Mouse (Mus musculus): Measurements from ENCODE around the gene Gm49630.
"Not testable (repeated sequence)": the region's sequence is repeated elsewhere in the genome, so short reads cannot be mapped to it uniquely, and the experiment has no call there.

Gm49630 gene

GRCm38 (mm10) chr17:7371879-7372278, at the start of gene Gm49630:
Gm49630 (minus strand) TSS chr17:7371979.
- DNase-seq (ENCODE audit: low read depth, low spot score) = not testable (repeated sequence)

GRCm38 (mm10) chr17:7420191-7420973, 48.6 kb upstream of the Gm49630 start:
- DNase-seq (ENCODE audit: low read depth, low spot score) = not testable (repeated sequence)

- not testable (repeated sequence) for DNase-seq (ENCODE audit: low read depth, low spot score)
Measured at GRCm38 (mm10) chr17:7414601-7415310, 43.0 kb upstream of the Gm49630 start.

GRCm38 (mm10) chr17:7413336-7413735, 41.6 kb upstream of the Gm49630 start:
- not testable (repeated sequence) for DNase-seq (ENCODE audit: low read depth, low spot score)

- not testable (repeated sequence) for DNase-seq (ENCODE audit: low read depth, low spot score)
Measured at GRCm38 (mm10) chr17:7399770-7400169, 28.0 kb upstream of the Gm49630 start.

DNA sequence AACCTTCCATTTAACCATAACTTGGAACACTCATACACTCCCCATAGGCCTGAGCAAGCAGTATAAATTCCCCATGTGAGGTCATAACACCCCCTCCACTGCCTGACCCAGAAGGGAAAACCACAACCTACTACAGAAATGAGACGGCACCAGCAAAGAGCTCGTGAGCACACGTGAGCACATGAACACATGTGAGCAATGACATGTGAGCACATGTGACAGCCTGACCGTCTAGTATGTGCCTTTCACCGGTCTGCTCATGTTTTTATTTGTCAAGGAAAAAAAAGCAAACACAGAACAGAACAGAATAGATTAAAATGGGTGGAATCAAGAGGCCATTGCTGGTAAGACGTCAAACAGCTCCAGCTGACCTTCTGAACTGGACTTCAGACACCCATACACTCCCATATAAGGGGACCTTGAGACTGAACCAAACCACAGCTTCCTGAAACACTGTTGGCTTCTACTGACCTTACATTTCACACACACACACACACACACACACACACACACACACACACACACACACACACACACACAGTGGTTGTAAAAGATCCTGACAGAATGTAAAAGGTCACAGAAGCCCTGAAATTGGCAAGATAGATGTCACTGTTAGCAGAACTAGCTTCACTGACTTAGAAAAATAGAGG, 26.5 kb upstream of the Gm49630 start:
- DNase-seq (ENCODE audit: low read depth, low spot score) = not testable (repeated sequence)

GRCm38 (mm10) chr17:7397079-7397478, 25.3 kb upstream of the Gm49630 start:
- not testable (repeated sequence) for DNase-seq (ENCODE audit: low read depth, low spot score)

DNA sequence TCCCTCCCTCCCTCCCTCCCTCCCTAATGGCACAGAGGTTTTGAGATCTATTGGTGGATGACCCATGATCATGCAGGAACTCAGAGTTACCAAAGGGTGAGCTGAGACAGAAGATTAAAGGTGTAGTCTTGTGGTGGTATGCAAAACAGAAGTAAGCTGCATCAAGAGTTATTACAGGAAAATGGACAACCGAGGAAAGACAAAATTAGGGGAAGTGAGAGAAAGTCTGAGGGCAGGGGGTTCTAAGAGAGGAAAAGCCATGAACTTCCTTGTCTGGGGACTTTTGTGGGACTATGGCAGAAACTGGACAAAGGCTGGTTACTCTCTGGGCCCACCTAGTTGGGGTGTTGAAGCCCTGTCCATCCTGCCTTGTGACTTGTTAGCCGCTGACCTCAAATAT, 24.5 kb upstream of the Gm49630 start:
- not testable (repeated sequence) for DNase-seq (ENCODE audit: low read depth, low spot score)

GRCm38 (mm10) chr17:7395671-7396070, 23.9 kb upstream of the Gm49630 start:
- not testable (repeated sequence) for DNase-seq (ENCODE audit: low read depth, low spot score)

- peak; percentile 41 for DNase-seq (ENCODE audit: low read depth, low spot score)
Measured at GRCm38 (mm10) chr17:7395116-7395515, 23.3 kb upstream of the Gm49630 start.

- DNase-seq (ENCODE audit: low read depth, low spot score) = not testable (repeated sequence)
Measured at GRCm38 (mm10) chr17:7389898-7390297, 18.1 kb upstream of the Gm49630 start.

DNA sequence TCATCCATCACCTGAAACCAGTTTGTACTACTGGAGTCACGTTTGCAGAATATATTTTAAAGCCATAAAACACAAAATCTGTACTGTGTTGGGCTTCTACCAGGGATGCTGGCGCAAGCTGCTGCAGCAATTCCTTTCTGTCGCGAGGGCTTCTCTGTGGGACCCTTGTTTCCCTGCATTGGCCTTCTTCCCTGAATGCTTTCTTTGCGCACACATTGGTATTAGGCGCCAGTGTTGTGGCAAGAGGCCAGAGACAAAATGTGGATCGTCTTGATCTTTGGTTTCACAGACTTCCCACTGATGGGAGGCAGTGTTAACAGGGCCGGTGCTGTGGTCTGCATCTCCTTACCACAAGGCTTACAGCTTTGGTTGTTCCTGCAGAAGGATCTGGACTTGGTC, 17.2 kb upstream of the Gm49630 start:
- not testable (repeated sequence) for DNase-seq (ENCODE audit: low read depth, low spot score)

- DNase-seq (ENCODE audit: low read depth, low spot score) = not testable (repeated sequence)
Measured at GRCm38 (mm10) chr17:7388341-7388957, 16.7 kb upstream of the Gm49630 start.

DNA sequence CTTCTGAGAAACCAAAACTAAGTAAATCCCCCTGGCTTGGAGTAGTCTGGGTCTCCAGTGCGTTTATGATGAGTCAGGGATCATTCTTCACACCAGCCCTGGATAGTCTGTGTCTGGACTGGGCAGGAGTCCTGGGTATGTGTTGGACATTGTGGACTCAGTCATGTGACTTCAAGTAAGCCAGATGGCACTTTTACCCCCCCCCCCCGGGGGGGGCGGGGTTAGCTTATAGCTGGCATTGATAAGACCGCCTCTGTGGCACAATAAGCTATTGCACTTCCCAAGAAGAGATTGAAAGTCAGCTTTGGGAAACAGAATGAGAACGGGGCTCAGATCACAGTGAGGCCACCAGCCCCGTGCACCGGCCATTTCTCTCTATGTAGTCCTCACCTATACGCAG, 14.2 kb upstream of the Gm49630 start:
- DNase-seq (ENCODE audit: low read depth, low spot score) = not testable (repeated sequence)

DNA sequence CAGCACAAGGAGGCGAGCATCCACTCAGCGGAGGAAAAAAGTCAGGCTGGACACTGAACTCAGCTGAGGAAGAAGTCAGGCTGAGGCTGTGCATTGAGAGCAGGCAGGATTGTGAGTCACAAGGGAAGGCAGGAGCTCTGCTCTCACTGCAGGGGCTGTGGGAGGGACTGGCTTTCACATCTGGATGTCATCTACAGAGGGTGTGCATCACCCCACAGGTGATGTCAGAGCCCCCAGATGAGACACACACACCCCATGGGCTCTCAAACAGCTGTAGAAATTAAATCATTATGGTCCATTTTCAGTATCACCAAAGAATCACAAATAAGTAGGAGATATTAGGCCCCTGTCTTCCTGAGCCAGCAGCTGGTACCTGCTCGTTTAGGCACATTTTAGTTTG, 13.6 kb upstream of the Gm49630 start, which contains the start of gene Unc93a2:
TSS of gene Unc93a2 (minus strand) at position 101 of the 400 bp plus-strand sequence.
- not testable (repeated sequence) for DNase-seq (ENCODE audit: low read depth, low spot score)

GRCm38 (mm10) chr17:7383167-7384143, 11.7 kb upstream of the Gm49630 start:
- not testable (repeated sequence) for DNase-seq (ENCODE audit: low read depth, low spot score)

GRCm38 (mm10) chr17:7382711-7383110, 10.9 kb upstream of the Gm49630 start:
- not testable (repeated sequence) for DNase-seq (ENCODE audit: low read depth, low spot score)

- not testable (repeated sequence) for DNase-seq (ENCODE audit: low read depth, low spot score)
Measured at GRCm38 (mm10) chr17:7377907-7378306, 6.1 kb upstream of the Gm49630 start.

DNA sequence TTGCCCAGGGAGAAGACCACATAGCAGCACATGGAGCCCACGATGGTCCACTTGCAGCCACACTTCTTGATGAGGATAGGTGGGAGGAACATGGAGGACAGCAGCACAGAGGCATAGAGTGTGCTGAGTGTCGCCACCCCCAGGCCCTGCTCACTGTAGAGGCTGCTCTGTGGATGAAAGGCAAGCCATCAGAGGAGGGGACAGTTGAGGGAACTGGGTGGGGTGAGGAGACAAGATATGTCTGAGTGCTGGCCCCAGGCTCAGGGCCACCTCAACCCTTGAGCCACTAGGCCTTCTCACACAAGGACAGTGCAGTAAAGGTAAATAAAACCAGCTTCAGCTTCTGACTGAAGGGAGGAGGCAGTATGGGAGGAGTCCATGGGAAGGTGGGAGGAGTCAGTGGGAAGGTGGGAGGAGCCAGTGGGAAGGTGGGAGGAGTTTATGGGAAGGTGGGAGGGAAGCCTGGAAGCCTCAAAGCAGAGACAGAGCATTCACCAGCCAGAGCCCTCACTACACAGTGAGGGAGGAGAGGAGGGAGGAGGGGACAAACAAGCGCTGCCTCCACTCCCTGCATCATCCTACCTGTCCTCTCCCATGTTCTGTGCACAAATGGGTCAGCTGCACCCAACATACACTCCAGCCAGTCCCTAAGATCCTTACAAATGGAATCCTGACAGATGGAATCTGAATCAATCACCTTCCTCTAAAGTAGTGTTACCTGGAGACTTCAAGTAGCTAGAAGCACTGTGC, 5.3 kb upstream of the Gm49630 start:
- DNase-seq (ENCODE audit: low read depth, low spot score) = not testable (repeated sequence)

- DNase-seq (ENCODE audit: low read depth, low spot score) = not testable (repeated sequence)
Measured at GRCm38 (mm10) chr17:7369401-7369800, 2.4 kb downstream of the Gm49630 start.
